Mouse (Mus musculus) CH12.LX (cell line): ENCODE data around the gene Mogat2.

ENCODE experiments used
- CTCF ChIP-seq, 2 experiments: IDR thresholded peaks in 1 of 2; conservative IDR thresholded peaks in 1 of 2; 2 replicates each; pipeline ENCODE4 v1.5.1; 2011 to 2012; ENCODE audit warnings: low read depth in 2 of 2, low read length in 2 of 2, improper control_type of control experiment in 1 of 2, inconsistent platforms in 1 of 2, mild to moderate bottlenecking in 1 of 2, moderate library complexity in 1 of 2
- E2F4 ChIP-seq: IDR thresholded peaks from 2 replicates; pipeline ENCODE4 v1.6.1; 2011; ENCODE audit warnings: low read depth, low read length, improper control_type of control experiment; ENCODE audit not compliant: insufficient replicate concordance
- GABPA ChIP-seq: IDR thresholded peaks from 2 replicates; pipeline ENCODE4 v1.6.1; 2012; ENCODE audit warnings: low read depth, low read length, improper control_type of control experiment, inconsistent platforms; ENCODE audit not compliant: insufficient replicate concordance
- JUND ChIP-seq: conservative IDR thresholded peaks from 2 replicates; pipeline ENCODE4 v1.6.1; 2011; ENCODE audit warnings: low read depth, low read length, improper control_type of control experiment
- POLR2A ChIP-seq: IDR thresholded peaks from 2 replicates; pipeline ENCODE4 v1.6.1; 2011; ENCODE audit warnings: low read depth, mild to moderate bottlenecking, improper control_type of control experiment, low read length

DNA sequence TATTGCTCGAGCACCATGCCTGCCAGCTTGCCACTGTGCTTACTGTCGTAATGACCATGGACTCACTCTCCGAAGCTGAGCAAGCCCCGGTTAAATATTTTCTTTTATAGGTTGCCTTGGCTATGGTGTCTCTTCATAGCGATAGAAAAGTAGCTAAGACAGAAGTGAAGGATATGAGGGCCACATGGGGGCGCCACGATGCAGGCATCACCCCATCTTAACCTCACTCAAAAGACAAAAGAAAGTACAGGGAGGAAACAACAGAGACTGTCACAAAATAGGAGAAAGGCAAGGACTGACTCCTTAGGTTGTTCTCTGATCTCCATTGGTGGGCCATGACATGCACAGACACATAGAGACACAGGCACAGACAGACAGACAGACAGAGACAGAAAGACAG lies 14.2 kb downstream of the Mogat2 start:
- TF ChIP-seq E2F4 (no peak), JUND (no peak), POLR2A (no peak), CTCF (conservative IDR thresholded peaks at IDR 0.05 in 1 of 2, IDR thresholded peaks at IDR 0.05 in 1 of 2; ENCODE audit: low read depth in 2 of 2, low read length in 2 of 2) (peak in 1 of 2 experiments; percentile 66; a peak in 2 of 4 replicates), GABPA (no peak)
